Mouse (Mus musculus) spleen, adult 2 months (tissue): Measurements from ENCODE around the gene Galnt14.

Source experiments
- CTCF ChIP-seq: fragments of 200-500 bp; IDR thresholded peaks from 2 replicates; pipeline ENCODE4 v1.5.1; 2011; ENCODE audit warnings: mild to moderate bottlenecking, inconsistent platforms; ENCODE audit not compliant: insufficient read depth, insufficient read length, insufficient replicate concordance; ENCODE audit errors: extremely low read depth
- POLR2A ChIP-seq: fragments of 200-500 bp; IDR thresholded peaks from 2 replicates; pipeline ENCODE4 v1.6.1; 2011; ENCODE audit warnings: low read depth, low read length, inconsistent platforms

DNA sequence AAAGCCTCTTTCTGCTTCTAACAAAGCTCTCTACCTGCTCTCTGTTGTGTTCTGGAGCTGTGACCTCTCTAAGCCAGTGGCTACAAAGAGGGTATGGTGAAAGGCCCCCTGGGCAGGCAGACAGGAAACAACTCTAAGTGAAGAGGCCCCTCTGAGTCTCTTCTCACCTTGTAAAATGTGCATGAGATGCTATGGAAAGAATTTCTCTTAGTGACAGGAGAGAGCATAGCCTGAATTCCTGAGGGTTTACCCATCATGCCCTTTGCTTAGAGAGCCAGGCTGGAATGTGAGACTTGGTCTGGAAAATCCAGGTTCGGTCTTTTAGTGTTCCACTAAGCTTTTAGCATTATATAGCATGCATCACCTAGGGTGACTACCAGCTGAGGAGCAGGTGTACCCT lies 136.1 kb downstream of the Galnt14 start:
- TF ChIP-seq CTCF (no peak), POLR2A (no peak)
